Mouse (Mus musculus): ENCODE data around the gene Col4a2.

The Col4a2 gene

DNA sequence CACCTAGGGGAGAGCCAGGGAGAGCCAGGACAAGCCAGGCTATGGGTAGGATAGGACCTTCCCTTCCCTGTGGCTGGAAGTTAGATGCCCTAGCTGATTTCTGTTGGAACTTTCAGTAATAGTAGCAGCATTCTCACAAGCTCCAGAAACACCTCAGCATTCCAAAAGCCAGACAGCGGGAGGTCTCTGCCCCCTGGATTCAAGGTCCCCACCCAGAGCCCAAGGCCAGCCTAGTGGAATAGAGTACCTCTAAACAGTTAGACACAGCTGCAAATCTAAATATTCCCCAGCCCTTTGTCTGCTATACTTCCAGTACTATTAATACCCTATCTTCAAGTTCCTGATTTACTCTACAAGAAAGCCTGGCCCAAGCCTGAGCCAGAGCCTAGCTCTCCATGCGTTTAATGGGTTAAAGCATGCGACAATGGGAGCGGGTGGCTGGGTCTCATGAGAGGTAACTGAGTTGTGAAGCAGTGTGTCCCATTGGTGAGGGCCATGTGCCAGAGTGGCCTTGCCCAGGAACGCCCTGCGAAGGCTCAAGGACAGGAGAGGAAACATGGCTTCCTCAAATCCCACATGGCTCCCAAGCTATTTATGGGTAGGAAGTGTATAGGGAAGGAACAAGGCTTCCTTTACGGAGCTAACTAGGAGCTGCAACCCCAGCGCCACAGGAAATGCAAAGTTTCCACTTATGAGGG lies 15.3 kb upstream of the Col4a2 start:
- no peak for DNase-seq

DNA sequence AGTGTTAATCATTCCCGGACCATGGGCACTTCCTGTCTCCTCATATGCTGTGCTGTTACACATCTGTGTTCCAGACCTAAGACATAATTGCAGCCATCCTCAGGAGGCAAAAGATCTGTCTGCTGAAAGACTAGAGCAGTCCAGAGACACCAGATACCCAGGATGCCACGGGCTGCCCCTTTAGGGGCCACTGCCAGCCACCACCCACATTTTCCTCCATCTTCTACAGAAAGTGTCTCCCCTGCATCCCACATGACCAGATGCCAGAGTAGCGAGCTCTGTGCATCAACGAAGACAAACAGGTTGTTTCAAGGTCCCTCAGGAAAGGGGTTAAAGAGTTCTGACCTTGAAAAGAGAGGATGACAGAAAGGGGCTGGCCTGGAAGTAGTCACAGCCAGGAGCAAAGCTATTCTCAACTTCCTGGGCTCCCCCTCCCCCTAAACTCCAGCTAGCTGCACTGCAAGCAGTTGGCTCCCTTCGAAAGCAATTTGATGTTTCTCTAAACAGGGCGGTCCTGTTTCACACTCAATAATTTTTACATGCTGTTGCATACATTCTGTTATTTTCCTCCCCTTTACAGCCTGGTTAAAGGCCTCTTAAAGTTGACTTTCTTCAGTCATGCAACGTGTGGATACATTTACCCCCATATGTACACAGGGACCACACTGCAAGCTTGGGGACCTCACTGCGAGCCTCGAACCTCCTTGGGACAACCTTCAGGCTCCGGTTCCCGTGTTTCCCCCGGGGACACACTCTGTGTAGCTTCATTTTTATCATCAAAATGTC lies 13.9 kb upstream of the Col4a2 start:
- DNase-seq, result no peak

- DNase-seq, result no peak
Observed at GRCm38 (mm10) chr8:11299317-11299602, 13.3 kb upstream of the Col4a2 start.

GRCm38 (mm10) chr8:11300436-11300835 lies 12.2 kb upstream of the Col4a2 start:
- DNase-seq, result no peak

DNA sequence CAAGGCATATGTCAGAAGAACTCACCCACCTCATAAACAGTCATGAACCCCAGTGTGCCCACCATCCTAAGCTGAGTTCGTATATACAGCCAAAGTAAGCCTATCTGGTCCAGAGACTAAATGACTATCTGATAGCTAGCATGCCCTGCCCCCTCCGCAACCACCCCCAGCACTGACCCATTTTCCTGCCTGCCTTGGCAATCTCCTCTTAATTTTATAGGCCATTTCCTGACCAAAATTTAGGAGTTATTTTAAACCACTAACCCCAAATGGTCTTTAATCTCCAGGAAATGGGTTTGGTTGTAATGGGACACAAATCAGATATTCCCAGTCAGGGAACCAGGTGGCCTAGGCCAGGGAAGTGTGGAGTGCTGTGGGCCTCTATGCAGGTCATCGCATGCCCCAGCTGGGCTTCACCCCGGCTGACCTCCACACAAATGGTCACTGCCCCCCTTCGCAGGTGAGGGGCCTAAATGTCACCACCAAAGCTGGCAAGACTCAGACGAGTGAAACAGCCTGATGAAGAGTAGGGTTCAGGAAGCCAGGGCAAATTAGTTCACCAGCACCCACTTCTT lies 8.5 kb upstream of the Col4a2 start:
- no peak for DNase-seq

DNA sequence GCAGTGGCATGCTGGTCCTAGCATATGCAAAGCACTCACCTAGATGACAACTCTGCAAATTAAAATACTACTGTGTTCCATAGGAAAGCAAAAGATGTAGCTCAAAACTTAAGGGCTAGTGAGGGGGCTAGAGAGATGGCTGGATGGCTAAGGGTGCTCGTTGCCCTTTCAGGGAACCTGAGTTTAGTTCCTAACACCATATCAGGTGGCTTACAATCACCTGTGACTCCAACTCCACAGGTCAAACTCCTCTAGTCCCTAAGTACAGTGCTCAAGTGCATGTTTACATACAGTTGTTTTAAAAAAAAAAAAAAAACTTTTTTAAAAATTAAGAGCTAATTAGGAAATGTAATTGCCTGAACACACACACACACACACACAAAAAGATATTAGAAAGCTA lies 7.1 kb upstream of the Col4a2 start:
- DNase-seq, result no peak

DNA sequence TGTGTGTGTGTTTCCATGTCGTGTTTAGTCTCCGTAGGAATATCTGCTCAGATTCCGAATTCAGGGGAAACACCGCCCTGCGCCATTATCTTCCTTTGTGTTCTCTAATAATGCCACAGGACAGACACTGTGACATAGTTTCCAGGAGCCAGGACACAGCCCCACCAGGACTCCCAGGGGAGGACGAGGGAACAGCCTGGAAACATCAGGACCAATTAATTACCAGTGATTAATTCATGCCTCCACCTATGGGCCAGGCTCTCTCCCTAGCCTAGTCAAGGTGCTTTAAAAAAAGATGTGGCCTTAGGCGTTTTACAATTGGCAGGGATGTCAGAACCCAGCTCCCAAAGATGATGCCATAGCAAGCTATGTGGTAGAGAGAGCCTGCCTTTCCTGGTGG lies 5.2 kb upstream of the Col4a2 start:
- no peak for DNase-seq

DNA sequence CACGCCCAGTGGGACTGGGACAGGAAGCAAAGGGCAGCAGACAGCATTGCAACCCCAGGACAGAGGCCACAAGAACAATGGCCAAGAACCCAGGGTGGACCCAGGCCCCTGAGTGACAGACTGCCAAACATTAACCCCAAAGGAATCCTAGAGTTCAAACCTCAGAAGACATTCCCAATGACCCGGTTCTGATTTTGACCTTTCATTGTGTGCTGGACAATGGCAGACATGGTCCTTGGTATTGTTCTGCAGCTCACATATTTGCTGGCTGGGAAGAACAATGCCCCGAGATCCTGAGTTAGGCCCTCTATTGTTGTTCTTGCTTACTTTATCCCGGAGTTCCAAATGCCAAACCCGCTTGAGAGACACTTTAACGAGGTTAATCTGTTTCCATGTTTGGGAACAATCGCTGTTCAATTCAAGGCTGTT lies 4.0 kb upstream of the Col4a2 start:
- DNase-seq, result no peak

DNA sequence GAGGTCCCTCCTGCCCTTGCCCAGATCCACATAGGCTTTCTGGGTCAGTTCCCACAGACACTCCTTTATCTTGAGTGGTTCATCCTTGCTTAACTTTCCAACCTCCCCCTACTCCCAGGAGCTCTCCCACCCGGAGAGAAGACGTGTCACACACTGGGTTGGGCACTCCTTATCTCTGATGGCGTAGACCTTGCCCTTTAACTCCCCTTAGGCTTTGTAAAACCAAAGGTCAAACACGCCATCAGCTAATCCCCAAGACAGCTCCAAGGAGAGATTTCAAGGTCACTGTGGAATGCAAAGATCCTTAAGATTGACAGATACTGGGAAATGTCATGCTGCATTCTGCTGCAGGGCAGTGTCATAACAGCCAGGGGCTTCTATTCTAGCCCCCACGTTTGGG lies 3.4 kb upstream of the Col4a2 start:
- DNase-seq, result no peak

DNA sequence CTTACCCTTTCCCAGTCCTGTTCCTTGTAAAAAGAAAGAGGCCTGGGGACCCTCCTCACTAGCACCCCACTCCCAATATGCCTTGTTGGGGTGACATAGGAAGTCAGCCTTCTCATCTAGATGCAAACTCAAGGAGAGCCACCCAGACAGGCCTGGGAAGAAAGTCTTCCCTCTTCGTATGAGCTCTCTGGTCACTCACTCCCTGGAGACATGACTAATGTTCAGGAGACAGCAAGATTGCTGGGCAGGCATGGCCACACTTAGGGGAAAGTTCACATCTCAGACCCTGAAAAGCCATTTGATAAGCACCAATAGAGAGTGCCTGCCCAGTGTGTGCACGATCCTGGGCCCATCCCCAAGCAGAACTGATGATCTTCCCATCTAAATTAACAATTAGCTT lies 2.6 kb upstream of the Col4a2 start:
- DNase-seq, result no peak

- DNase-seq, result no peak
Observed at GRCm38 (mm10) chr8:11311681-11312348, 790 bp upstream of the Col4a2 start.

GRCm38 (mm10) chr8:11313176-11314111 lies 839 bp downstream of the Col4a2 start:
- no peak for DNase-seq

- DNase-seq, result no peak
Observed at GRCm38 (mm10) chr8:11314613-11315012, 2.0 kb downstream of the Col4a2 start.

- no peak for DNase-seq
Observed at GRCm38 (mm10) chr8:11315179-11315943, 2.8 kb downstream of the Col4a2 start.

- DNase-seq, result no peak
Observed at GRCm38 (mm10) chr8:11316118-11316517, 3.5 kb downstream of the Col4a2 start.

- DNase-seq, result no peak
Observed at GRCm38 (mm10) chr8:11319405-11319804, 6.8 kb downstream of the Col4a2 start.

GRCm38 (mm10) chr8:11321841-11322240 lies 9.2 kb downstream of the Col4a2 start:
- DNase-seq, result no peak

DNA sequence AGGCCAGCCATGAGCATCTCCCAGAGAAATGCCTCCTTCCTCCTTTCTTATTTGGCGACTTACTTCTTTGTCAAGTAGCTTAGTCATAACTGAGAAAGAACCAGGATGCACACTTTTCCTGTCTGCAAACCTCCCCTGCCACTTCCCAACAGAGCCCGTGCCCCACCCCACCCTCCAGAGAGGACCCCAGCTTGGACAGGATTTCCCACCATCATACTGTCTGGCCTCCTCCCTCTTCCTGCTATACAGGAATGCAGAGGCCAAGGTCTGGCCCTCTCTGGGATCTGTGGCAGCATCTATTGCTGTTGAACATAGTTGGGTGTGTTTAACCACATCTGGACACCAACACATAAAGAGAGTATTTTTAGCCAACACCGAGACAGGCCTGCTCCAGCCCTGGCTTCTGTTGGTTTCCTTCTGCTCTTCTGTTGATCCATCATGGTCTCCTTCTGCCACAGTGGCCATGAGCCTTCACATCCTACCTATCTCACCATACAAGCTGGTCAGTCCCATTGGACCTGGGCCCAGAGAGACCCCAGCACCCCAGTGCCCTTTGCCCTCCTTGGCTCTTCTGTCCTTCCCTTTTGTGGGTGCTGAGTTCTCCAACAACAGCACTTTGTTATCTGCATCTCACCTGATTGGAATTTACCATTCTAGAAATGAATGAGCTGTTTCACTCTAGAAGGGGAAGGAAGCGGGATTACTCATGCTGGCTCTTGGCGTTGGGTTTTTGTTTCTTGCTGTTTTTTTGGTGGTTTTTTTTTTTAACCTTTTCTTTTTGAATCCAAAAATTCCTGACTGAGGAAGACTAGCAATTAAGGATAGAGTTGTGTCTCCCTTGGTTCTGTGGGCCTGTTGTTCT lies 10.3 kb downstream of the Col4a2 start:
- no peak for DNase-seq

DNA sequence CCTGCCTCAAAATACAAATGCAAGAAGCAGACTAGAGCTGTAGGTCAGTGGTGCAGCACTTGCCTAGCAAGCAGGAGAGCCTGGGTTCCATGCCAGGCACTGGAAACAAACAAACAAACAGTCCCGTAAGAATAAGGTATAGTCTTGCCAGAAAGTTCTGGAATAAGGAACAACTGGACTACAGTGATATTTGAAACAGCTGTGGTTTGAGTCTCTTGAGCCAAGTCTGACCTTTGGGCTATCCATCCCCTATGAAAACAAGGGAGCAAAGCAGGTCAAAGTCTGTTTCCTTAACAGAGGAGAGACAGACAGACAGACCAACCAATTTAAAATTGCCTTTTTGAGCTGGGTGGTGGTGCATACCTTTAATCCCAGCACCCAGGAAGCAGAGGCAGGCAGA lies 11.1 kb downstream of the Col4a2 start:
- no peak for DNase-seq

DNA sequence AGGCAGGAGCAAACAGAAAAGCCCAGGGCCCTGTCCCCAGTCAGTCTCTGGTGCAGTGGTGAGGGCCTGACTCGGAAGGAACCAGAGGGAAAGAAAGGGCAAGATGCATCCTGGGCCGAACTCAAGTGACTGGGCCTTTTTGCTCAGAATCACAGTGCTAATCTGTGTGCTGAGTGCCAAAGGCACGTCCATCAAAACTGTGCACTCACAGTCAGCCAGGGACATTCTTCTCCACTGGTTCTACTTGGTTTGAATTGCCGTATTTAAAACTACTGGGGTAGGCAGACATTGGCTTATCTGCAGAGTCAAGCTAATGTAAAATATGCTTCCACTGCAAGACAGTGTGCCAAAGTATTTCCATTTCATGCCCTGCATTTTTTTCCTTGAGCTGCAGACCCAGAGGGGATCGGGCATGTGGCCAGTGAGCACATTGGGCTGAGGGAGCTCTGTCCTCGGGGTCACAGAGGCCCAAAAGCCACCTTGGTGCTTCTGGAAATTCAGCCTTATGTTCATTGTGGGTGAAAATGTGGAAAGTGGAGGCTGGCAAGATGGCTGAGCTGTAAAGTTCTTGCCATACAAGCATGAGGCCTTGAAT lies 12.3 kb downstream of the Col4a2 start:
- no peak for DNase-seq
